Mouse (Mus musculus) hindbrain, embryonic 15.5 days (tissue): ENCODE measurements around the gene Zdhhc4. TPM values are rescaled to one million over a fixed set of nuclear protein-coding genes. Genes with fewer than 3 reads are reported as not detected.
A peak's percentile ranks its signal among the peaks of the same experiment; 100 is the strongest.

Experiments
- ATAC-seq: fragments of 200-750 bp; cut with Nextera tagmentation; 2 replicates; pipeline ENCODE4 v1.8.0; 2017; ENCODE audit warnings: low read depth, moderate number of reproducible peaks, moderate TSS enrichment; ENCODE audit not compliant: low FRiP score
- H3K27ac ChIP-seq: fragments of 300-500 bp; sonication (generic); replicated peaks from 2 replicates; pipeline ENCODE4 v1.5.1; 2015; ENCODE audit warnings: mild to moderate bottlenecking, inconsistent platforms
- H3K27me3 ChIP-seq: fragments of 300-500 bp; sonication (generic); 2 replicates; pipeline ENCODE4 v1.6.1; 2015; ENCODE audit warnings: control low read depth, inconsistent platforms
- H3K36me3 ChIP-seq: fragments of 300-500 bp; sonication (generic); 2 replicates; pipeline ENCODE4 v1.6.1; 2015; ENCODE audit warnings: control low read depth, inconsistent platforms
- H3K4me1 ChIP-seq: fragments of 300-500 bp; sonication (generic); replicated peaks from 2 replicates; pipeline ENCODE4 v1.6.1; 2015; ENCODE audit warnings: control low read depth, inconsistent platforms
- H3K4me2 ChIP-seq: fragments of 300-500 bp; sonication (generic); 2 replicates; pipeline ENCODE4 v1.6.1; 2015; ENCODE audit warnings: moderate library complexity, mild to moderate bottlenecking, inconsistent platforms
- H3K4me3 ChIP-seq: fragments of 300-500 bp; sonication (generic); 2 replicates; pipeline ENCODE4 v1.5.1; 2015; ENCODE audit warnings: mild to moderate bottlenecking, inconsistent platforms
- H3K9ac ChIP-seq: fragments of 300-500 bp; sonication (generic); 2 replicates; pipeline ENCODE4 v1.6.1; 2015; ENCODE audit warnings: inconsistent platforms
- H3K9me3 ChIP-seq: fragments of 300-500 bp; sonication (generic); 2 replicates; pipeline ENCODE4 v1.6.1; 2016; ENCODE audit warnings: control low read depth, inconsistent platforms
- WGBS: fragments of 180-500 bp; shearing (Covaris S2); methylation state at CpG from one replicate; pipeline ENCODE4 v1.1.7; 2015; 5-methylcytosine and 5-hydroxymethylcytosine counted together
- polyA plus RNA-seq: library from polyadenylated mRNA; unstranded; fragments of >200 nt; fragmentation: Nextera tagmentation; extraction: Ambion mirVana; gene quantifications from 2 replicates; pipeline ENCODE4 v1.2.1, GENCODE M21; 2015

Zdhhc4 gene
- polyA plus RNA-seq, 1 experiment from 2014 or later: 69.8 TPM

DNA sequence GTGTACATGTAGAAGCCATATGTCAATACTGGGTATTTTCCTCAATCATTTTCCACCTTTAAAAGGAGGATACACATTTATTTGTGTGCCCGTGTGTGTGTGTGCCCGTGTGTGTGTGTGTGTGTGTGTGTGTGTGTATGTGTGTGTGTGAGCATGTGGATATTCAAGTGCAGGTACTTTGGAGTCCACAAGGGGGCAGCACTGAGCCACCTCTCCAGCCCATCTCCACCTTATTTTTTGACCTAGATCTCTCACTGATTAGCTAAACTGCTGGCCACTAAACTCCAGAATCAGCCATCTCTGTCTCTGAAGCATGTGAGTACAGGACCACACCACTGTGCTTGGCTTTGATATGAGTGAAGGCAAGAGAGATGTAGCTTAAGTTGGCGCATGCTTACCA is 34.2 kb downstream of the Zdhhc4 start:
- no peak overlapping the region for H3K27ac ChIP-seq
- H3K4me3 ChIP-seq: no peak overlapping the region
- peaks cover 6% of the 10 kb centered on the region for H3K36me3 ChIP-seq
- 79% methylated on average over 3 of the region's 3 CpGs for WGBS
- peaks cover 42% of the 10 kb centered on the region for H3K27me3 ChIP-seq
- ATAC-seq: no peak
- H3K4me2 ChIP-seq: no peak overlapping the region
- H3K9ac ChIP-seq: no peak overlapping the region
- no peaks in the 10 kb centered on the region for H3K9me3 ChIP-seq
- H3K4me1 ChIP-seq: peaks cover 15% of the 10 kb centered on the region

DNA sequence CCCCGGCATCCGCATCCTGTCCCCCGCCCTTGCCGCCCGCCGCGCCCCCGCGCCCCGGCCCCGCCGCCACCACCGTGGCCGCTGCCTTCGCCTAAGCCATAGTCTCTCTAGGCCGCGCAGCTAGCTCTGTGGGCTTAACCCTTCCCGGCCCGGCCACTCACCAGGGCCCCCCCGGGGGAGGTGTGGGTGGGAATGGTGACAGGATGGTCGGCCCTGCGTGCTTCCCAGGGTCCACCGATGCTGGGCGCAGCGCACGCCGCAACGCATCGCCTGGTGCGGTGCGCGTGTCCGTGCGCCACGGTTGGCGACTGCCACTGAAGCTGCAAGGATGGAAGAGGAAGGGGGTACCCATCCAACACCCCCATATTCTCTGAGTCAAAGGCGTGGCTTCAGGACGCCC is 35.7 kb downstream of the Zdhhc4 start, which contains the start of gene Zfp853:
Zfp853 (minus strand) TSS at position 220 of the 400 bp plus-strand sequence.
- H3K4me2 ChIP-seq: peak within 1 kb of the TSS; percentile 79
- H3K9ac ChIP-seq: peak within 1 kb of the TSS; percentile 67
- no peaks in the 10 kb centered on the region for H3K36me3 ChIP-seq
- H3K27me3 ChIP-seq: peaks cover 57% of the 10 kb centered on the region
- peaks cover 16% of the 10 kb centered on the region for H3K4me1 ChIP-seq
- ATAC-seq: peak; percentile 39; the same call in 1 of the 2 replicates
- H3K4me3 ChIP-seq: peak within 1 kb of the TSS; percentile 54
- no peaks in the 10 kb centered on the region for H3K9me3 ChIP-seq
- H3K27ac ChIP-seq: no peak within 1 kb of the TSS
- WGBS: 9% methylated on average over 18 of the region's 38 CpGs

DNA sequence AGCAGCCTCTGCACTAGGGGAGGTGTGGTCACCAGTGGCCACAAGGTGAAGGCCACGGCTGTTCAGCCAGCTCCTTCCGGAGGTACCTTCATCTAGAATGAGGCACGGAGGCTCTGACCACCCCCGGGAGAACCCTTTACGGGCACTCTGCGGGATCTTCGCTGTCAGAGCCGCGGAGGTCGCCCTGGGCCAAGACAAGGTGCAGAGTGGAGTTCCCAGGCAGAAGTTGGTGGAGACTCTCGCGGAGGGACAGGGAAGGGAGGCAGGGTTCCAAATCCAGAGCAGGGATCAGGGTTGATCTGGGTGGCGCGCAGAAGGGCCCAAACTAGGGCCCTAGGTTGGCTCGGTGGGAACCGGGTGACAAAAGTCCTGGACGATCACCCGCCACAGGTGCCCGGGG is 36.2 kb downstream of the Zdhhc4 start:
- peak overlapping the region; percentile 54 for H3K4me3 ChIP-seq
- peak; percentile 7; the same call in 1 of the 2 replicates for ATAC-seq

GRCm38 (mm10) chr5:143289299-143289698 is 39.8 kb downstream of the Zdhhc4 start:
- Histone ChIP-seq H3K9ac (no peak overlapping the region), H3K4me2 (no peak overlapping the region), H3K27ac (no peak overlapping the region), H3K36me3 (no peaks in the 10 kb centered on the region), H3K9me3 (no peaks in the 10 kb centered on the region), H3K27me3 (peaks cover 75% of the 10 kb centered on the region), H3K4me3 (no peak overlapping the region), H3K4me1 (peaks cover 25% of the 10 kb centered on the region)
- ATAC-seq: no peak
- WGBS: 69% methylated on average over 9 of the region's 9 CpGs

More for the DNA sequence above, 36.2 kb downstream of the Zdhhc4 start:
- H3K9ac ChIP-seq: peak overlapping the region; percentile 67
- 4% methylated on average over 19 of the region's 19 CpGs for WGBS
- no peak overlapping the region for H3K27ac ChIP-seq
- H3K4me2 ChIP-seq: peak overlapping the region; percentile 79
- H3K4me1 ChIP-seq: peaks cover 21% of the 10 kb centered on the region
- no peaks in the 10 kb centered on the region for H3K9me3 ChIP-seq
- H3K36me3 ChIP-seq: no peaks in the 10 kb centered on the region
- peaks cover 62% of the 10 kb centered on the region for H3K27me3 ChIP-seq

DNA sequence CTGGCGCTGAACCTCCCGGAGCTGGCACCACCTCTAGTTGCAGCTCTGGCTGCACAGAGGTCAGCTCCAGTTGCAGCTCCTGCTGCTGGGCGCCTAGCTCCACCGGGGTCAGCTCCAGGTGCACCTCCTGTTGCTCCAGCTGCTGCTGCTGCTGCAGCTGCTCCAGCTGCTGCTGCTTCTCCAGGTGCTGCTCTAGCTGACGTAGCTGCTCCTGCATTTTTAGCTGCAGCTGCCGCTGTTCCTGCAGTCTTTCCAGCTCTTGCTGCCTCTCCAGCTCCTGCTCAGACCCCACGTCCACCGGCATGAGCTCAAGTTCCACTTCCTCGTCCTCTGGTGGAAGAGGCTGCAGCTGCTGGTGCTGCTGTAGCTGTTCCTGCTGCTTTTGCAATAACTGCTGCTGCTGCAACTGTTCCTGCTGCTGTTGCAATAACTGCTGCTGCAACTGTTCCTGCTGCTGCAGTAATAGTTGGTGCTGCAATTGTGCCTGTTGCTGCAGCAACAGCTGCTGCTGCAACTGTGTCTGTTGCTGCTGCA is 40.6 kb downstream of the Zdhhc4 start:
- Histone ChIP-seq H3K36me3 (no peaks in the 10 kb centered on the region), H3K27ac (no peak overlapping the region), H3K4me1 (peaks cover 20% of the 10 kb centered on the region), H3K4me3 (peak overlapping the region; percentile 19), H3K27me3 (peaks cover 67% of the 10 kb centered on the region), H3K4me2 (peak overlapping the region; percentile 47), H3K9ac (no peak overlapping the region), H3K9me3 (no peaks in the 10 kb centered on the region)
- 19% methylated on average over 9 of the region's 9 CpGs for WGBS
- ATAC-seq: no peak

DNA sequence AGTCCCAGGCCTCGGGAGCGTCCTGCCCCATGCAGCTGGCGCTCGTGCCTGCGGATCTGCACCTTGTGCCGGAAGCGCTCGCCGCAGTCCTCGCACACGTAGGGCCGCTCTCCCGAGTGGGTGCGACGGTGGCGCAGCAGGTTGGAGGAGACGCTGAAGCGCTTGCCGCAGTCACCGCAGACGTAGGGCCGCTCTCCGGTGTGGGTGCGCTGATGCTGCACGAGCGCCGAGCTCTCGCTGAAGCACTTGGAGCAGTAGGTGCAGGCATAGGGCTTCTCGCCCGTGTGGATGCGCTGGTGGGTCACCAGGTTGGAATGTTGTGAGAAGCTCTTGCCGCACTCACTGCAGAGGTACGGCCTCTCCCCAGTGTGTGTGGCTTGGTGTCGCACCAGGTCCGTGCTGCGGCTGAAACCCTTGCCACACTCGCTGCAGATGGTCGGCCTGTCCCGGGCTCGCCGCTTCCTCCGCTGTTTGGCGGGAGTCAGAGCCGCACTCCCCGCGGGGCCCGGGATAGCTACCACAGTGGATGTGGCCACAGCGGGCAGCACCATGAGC is 41.2 kb downstream of the Zdhhc4 start:
- peaks cover 14% of the 10 kb centered on the region for H3K4me1 ChIP-seq
- peak overlapping the region; percentile 47 for H3K4me2 ChIP-seq
- no peaks in the 10 kb centered on the region for H3K36me3 ChIP-seq
- H3K9ac ChIP-seq: peak overlapping the region; percentile 27; the same call in 1 of the 2 replicates
- ATAC-seq: no peak
- H3K27ac ChIP-seq: no peak overlapping the region
- 7% methylated on average over 48 of the region's 48 CpGs for WGBS
- H3K27me3 ChIP-seq: peaks cover 65% of the 10 kb centered on the region
- peak overlapping the region; percentile 19 for H3K4me3 ChIP-seq
- no peaks in the 10 kb centered on the region for H3K9me3 ChIP-seq

- no peak for ATAC-seq
- no peaks in the 10 kb centered on the region for H3K9me3 ChIP-seq
- H3K9ac ChIP-seq: no peak overlapping the region
- no peak overlapping the region for H3K4me3 ChIP-seq
- H3K36me3 ChIP-seq: no peaks in the 10 kb centered on the region
- peaks cover 10% of the 10 kb centered on the region for H3K4me1 ChIP-seq
- peaks cover 36% of the 10 kb centered on the region for H3K27me3 ChIP-seq
- no peak overlapping the region for H3K27ac ChIP-seq
- H3K4me2 ChIP-seq: no peak overlapping the region
- 39% methylated on average over 6 of the region's 6 CpGs for WGBS
These were observed 44.3 kb downstream of the Zdhhc4 start for GRCm38 (mm10) chr5:143284762-143285161.

GRCm38 (mm10) chr5:143279247-143279646 is 49.8 kb downstream of the Zdhhc4 start:
- Histone ChIP-seq H3K27me3 (no peaks in the 10 kb centered on the region), H3K36me3 (no peaks in the 10 kb centered on the region), H3K9ac (no peak overlapping the region), H3K4me2 (no peak overlapping the region), H3K9me3 (no peaks in the 10 kb centered on the region), H3K4me3 (no peak overlapping the region), H3K4me1 (no peaks in the 10 kb centered on the region), H3K27ac (no peak overlapping the region)
- ATAC-seq: no peak
- WGBS: 56% methylated on average over 9 of the region's 10 CpGs

GRCm38 (mm10) chr5:143275761-143276160 is 53.3 kb downstream of the Zdhhc4 start:
- H3K4me3 ChIP-seq: no peak overlapping the region
- WGBS: 60% methylated on average over 5 of the region's 5 CpGs
- H3K4me2 ChIP-seq: no peak overlapping the region
- H3K4me1 ChIP-seq: peaks cover 15% of the 10 kb centered on the region
- H3K27ac ChIP-seq: no peak overlapping the region
- H3K9me3 ChIP-seq: no peaks in the 10 kb centered on the region
- no peak for ATAC-seq
- H3K9ac ChIP-seq: no peak overlapping the region
- H3K36me3 ChIP-seq: no peaks in the 10 kb centered on the region
- H3K27me3 ChIP-seq: no peaks in the 10 kb centered on the region

GRCm38 (mm10) chr5:143272540-143273330 is 56.3 kb downstream of the Zdhhc4 start:
- Histone ChIP-seq H3K9me3 (no peaks in the 10 kb centered on the region), H3K4me2 (no peak overlapping the region), H3K27ac (no peak overlapping the region), H3K4me1 (peaks cover 35% of the 10 kb centered on the region), H3K27me3 (no peaks in the 10 kb centered on the region), H3K36me3 (no peaks in the 10 kb centered on the region), H3K4me3 (no peak overlapping the region), H3K9ac (no peak overlapping the region)
- WGBS: 86% methylated on average over 16 of the region's 16 CpGs
- no peak for ATAC-seq

DNA sequence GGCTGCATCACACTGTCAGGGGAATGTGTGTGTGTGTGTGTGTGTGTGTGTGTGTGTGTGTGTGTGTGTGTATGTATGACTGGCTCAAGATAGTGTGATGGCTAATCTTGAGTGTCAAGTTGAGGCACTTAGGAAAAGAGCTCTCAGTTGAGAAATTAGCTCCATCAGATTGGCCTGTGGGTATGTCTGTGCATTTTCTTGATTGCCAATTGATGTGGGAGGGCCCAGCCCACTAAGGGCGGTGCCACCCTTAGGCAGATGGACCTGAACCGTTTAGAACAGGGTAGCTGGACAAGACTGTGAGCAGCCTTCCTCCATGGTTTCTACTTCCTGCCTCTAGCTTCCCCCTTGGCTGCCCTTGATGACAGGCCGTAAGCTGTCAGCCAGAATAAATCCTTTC is 56.9 kb downstream of the Zdhhc4 start:
- no peak overlapping the region for H3K9ac ChIP-seq
- no peak for ATAC-seq
- no peak overlapping the region for H3K27ac ChIP-seq
- H3K36me3 ChIP-seq: no peaks in the 10 kb centered on the region
- peaks cover 39% of the 10 kb centered on the region for H3K4me1 ChIP-seq
- no peaks in the 10 kb centered on the region for H3K9me3 ChIP-seq
- 81% methylated on average over 3 of the region's 3 CpGs for WGBS
- no peaks in the 10 kb centered on the region for H3K27me3 ChIP-seq
- no peak overlapping the region for H3K4me3 ChIP-seq
- no peak overlapping the region for H3K4me2 ChIP-seq

- H3K4me2 ChIP-seq: no peak overlapping the region
- no peak overlapping the region for H3K4me3 ChIP-seq
- WGBS: 89% methylated on average over 6 of the region's 6 CpGs
- H3K27ac ChIP-seq: no peak overlapping the region
- H3K4me1 ChIP-seq: peaks cover 44% of the 10 kb centered on the region
- no peaks in the 10 kb centered on the region for H3K27me3 ChIP-seq
- H3K9ac ChIP-seq: no peak overlapping the region
- ATAC-seq: no peak
- no peaks in the 10 kb centered on the region for H3K36me3 ChIP-seq
- no peaks in the 10 kb centered on the region for H3K9me3 ChIP-seq
These were observed 57.4 kb downstream of the Zdhhc4 start for GRCm38 (mm10) chr5:143271642-143272041.
